Mouse (Mus musculus): ENCODE measurements around the gene Elfn2. TPM values are rescaled to one million over a fixed set of nuclear protein-coding genes. Genes with fewer than 3 reads are reported as not detected.

Gene Elfn2
- polyA plus RNA-seq, 2 experiments, result not detected

DNA sequence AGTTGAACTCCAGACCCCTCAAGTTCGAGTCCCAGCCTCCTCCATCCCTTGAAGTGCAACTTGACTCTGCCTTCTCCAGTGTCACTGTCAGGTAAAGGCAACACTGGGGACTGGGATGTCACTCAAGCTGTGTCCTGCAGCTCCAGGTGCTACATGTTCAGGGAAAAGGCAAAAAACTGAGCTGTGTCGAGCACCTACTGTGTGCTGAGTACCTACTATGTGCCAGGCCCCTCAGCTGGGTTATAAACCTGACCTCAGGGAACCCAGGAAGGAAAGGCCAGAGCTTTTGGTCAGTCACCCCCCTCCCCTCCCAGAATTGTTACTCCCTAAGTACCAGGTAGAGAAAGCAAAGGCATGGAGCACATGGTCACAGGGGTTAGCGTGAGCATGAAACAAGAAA is 19.1 kb downstream of the Elfn2 start:
- ATAC-seq (ENCODE audit: insufficient read depth) (no peak), DNase-seq (ENCODE audit: low read depth in 3 of 3, low spot score in 3 of 3) (no peak)
- 41% methylated on average over 3 of the region's 3 CpGs for WGBS (ENCODE audit: insufficient replicate concordance)
- Histone ChIP-seq H3K9me3 (ENCODE audit: control insufficient read depth, low read length) (no peaks in the 10 kb centered on the region), H3K36me3 (replicated peaks; ENCODE audit: control insufficient read depth, insufficient read depth, low read depth) (no peaks in the 10 kb centered on the region), H3K27ac (no peak overlapping the region), H3K4me3 (ENCODE audit: insufficient read depth in 1 of 2, low read depth in 2 of 2, low read length in 2 of 2) (no peak overlapping the region), H3K4me2 (ENCODE audit: low read depth) (no peak overlapping the region), H3K9ac (replicated peaks) (no peak overlapping the region), H3K4me1 (replicated peaks; ENCODE audit: control insufficient read depth in 2 of 2, insufficient read depth in 2 of 2, low read length in 1 of 2) (no peaks in the 10 kb centered on the region), H3K27me3 (ENCODE audit: control insufficient read depth, insufficient read depth, low read length) (no peaks in the 10 kb centered on the region; the same call in 1 of the 2 replicates)
- TF ChIP-seq EP300 (IDR thresholded peaks at IDR 0.05; ENCODE audit: low read depth), result no peak

GRCm38 (mm10) chr15:78698491-78699135 is 20.0 kb downstream of the Elfn2 start:
- TF ChIP-seq EP300 (IDR thresholded peaks at IDR 0.05; ENCODE audit: low read depth) (no peak), CTCF (IDR thresholded peaks at IDR 0.05; ENCODE audit: low read depth) (no peak)
- H3K27me3 ChIP-seq (ENCODE audit: control insufficient read depth, insufficient read depth, low read length), result no peaks in the 10 kb centered on the region; the same call in 1 of the 2 replicates
- H3K9me3 ChIP-seq (ENCODE audit: control insufficient read depth, low read length), result no peaks in the 10 kb centered on the region
- H3K4me2 ChIP-seq (ENCODE audit: low read depth), result no peak overlapping the region
- H3K36me3 ChIP-seq (replicated peaks; ENCODE audit: control insufficient read depth, insufficient read depth, low read depth), result no peaks in the 10 kb centered on the region
- DNase-seq (ENCODE audit: low read depth in 3 of 3, low spot score in 3 of 3) (no peak), ATAC-seq (ENCODE audit: insufficient read depth) (no peak)
- no peak overlapping the region for H3K9ac ChIP-seq (replicated peaks)
- no peak overlapping the region for H3K4me3 ChIP-seq (ENCODE audit: insufficient read depth in 1 of 2, low read depth in 2 of 2, low read length in 2 of 2)
- WGBS (ENCODE audit: insufficient replicate concordance), result 58% methylated on average over 13 of the region's 13 CpGs
- H3K27ac ChIP-seq, result no peak overlapping the region
- H3K4me1 ChIP-seq (replicated peaks; ENCODE audit: control insufficient read depth in 2 of 2, insufficient read depth in 2 of 2, low read length in 1 of 2), result no peaks in the 10 kb centered on the region

GRCm38 (mm10) chr15:78698084-78698483 is 20.5 kb downstream of the Elfn2 start:
- Histone ChIP-seq H3K9ac (replicated peaks) (no peak overlapping the region), H3K27ac (no peak overlapping the region), H3K4me1 (replicated peaks; ENCODE audit: control insufficient read depth in 2 of 2, insufficient read depth in 2 of 2, low read length in 1 of 2) (no peaks in the 10 kb centered on the region), H3K36me3 (replicated peaks; ENCODE audit: control insufficient read depth, insufficient read depth, low read depth) (no peaks in the 10 kb centered on the region), H3K4me3 (ENCODE audit: insufficient read depth in 1 of 2, low read depth in 2 of 2, low read length in 2 of 2) (no peak overlapping the region), H3K4me2 (ENCODE audit: low read depth) (no peak overlapping the region), H3K9me3 (ENCODE audit: control insufficient read depth, low read length) (no peaks in the 10 kb centered on the region), H3K27me3 (ENCODE audit: control insufficient read depth, insufficient read depth, low read length) (no peaks in the 10 kb centered on the region; the same call in 1 of the 2 replicates)
- ATAC-seq (ENCODE audit: insufficient read depth), result no peak
- no peak for DNase-seq (ENCODE audit: low read depth in 3 of 3, low spot score in 3 of 3)
- TF ChIP-seq CTCF (IDR thresholded peaks at IDR 0.05; ENCODE audit: low read depth) (no peak), EP300 (IDR thresholded peaks at IDR 0.05; ENCODE audit: low read depth) (no peak)
- WGBS (ENCODE audit: insufficient replicate concordance), result 49% methylated on average over 5 of the region's 5 CpGs

DNA sequence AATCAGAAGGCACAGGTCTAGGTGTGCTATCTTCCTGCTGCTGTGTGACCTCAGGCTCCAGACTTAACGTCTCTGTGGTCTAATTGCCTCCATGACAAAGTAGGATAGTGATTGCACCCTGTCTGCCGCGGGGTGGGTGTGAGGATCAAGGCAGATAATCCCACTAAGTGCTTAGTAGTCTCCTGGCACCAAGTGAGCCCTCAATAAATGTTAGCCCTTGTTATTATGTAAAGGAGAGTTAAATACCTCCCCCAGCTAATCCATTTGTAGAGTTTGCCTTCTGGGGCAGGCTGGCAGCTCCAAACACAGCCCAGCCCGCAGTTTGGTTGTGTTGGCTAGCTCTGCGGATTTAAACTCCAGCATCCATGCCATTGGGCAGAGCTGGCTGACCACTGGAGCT is 22.8 kb downstream of the Elfn2 start:
- ATAC-seq (ENCODE audit: insufficient read depth) (no peak), DNase-seq (ENCODE audit: low read depth in 3 of 3, low spot score in 3 of 3) (no peak)
- Histone ChIP-seq H3K4me3 (ENCODE audit: insufficient read depth in 1 of 2, low read depth in 2 of 2, low read length in 2 of 2) (no peak overlapping the region), H3K4me1 (replicated peaks; ENCODE audit: control insufficient read depth in 2 of 2, insufficient read depth in 2 of 2, low read length in 1 of 2) (no peaks in the 10 kb centered on the region), H3K27ac (no peak overlapping the region), H3K36me3 (replicated peaks; ENCODE audit: control insufficient read depth, insufficient read depth, low read depth) (no peaks in the 10 kb centered on the region), H3K9me3 (ENCODE audit: control insufficient read depth, low read length) (no peaks in the 10 kb centered on the region), H3K27me3 (ENCODE audit: control insufficient read depth, insufficient read depth, low read length) (no peaks in the 10 kb centered on the region), H3K9ac (replicated peaks) (no peak overlapping the region), H3K4me2 (ENCODE audit: low read depth) (no peak overlapping the region)
- 11% methylated on average over 5 of the region's 5 CpGs for WGBS (ENCODE audit: insufficient replicate concordance)
- TF ChIP-seq CTCF (IDR thresholded peaks at IDR 0.05; ENCODE audit: low read depth), result no peak
- TF ChIP-seq EP300 (IDR thresholded peaks at IDR 0.05; ENCODE audit: low read depth), result no peak

- DNase-seq (ENCODE audit: low read depth in 3 of 3, low spot score in 3 of 3) (no peak), ATAC-seq (ENCODE audit: insufficient read depth) (no peak)
- H3K4me1 ChIP-seq (replicated peaks; ENCODE audit: control insufficient read depth in 2 of 2, insufficient read depth in 2 of 2, low read length in 1 of 2), result no peaks in the 10 kb centered on the region
- WGBS (ENCODE audit: insufficient replicate concordance), result 58% methylated on average over 8 of the region's 8 CpGs
- no peaks in the 10 kb centered on the region for H3K9me3 ChIP-seq (ENCODE audit: control insufficient read depth, low read length)
- H3K27me3 ChIP-seq (ENCODE audit: control insufficient read depth, insufficient read depth, low read length), result no peaks in the 10 kb centered on the region
- H3K36me3 ChIP-seq (replicated peaks; ENCODE audit: control insufficient read depth, insufficient read depth, low read depth), result no peaks in the 10 kb centered on the region
- H3K9ac ChIP-seq (replicated peaks), result no peak overlapping the region
- H3K4me3 ChIP-seq (ENCODE audit: insufficient read depth in 1 of 2, low read depth in 2 of 2, low read length in 2 of 2), result no peak overlapping the region
- TF ChIP-seq EP300 (IDR thresholded peaks at IDR 0.05; ENCODE audit: low read depth) (no peak), CTCF (IDR thresholded peaks at IDR 0.05; ENCODE audit: low read depth) (no peak)
- H3K4me2 ChIP-seq (ENCODE audit: low read depth), result no peak overlapping the region
- no peak overlapping the region for H3K27ac ChIP-seq
Measured at GRCm38 (mm10) chr15:78692505-78692904, 26.1 kb downstream of the Elfn2 start.
